Mouse (Mus musculus) CH12.LX (cell line): ENCODE data around the gene Tnnc1. TPM values are rescaled to one million over a fixed set of nuclear protein-coding genes. Genes with fewer than 3 reads are reported as not detected.

Experiments
- DNase-seq: peaks from one replicate; pipeline ENCODE4 v3.0.0-alpha.2; 2013; ENCODE audit errors: extremely low read depth
- H3K27ac ChIP-seq: 2 replicates; pipeline ENCODE4 v1.5.1; 2012; ENCODE audit warnings: low read depth, mild to moderate bottlenecking, control low read depth, moderate library complexity; ENCODE audit not compliant: insufficient read depth
- H3K27me3 ChIP-seq: replicated peaks from 2 replicates; pipeline ENCODE3; 2012; ENCODE audit warnings: inconsistent platforms
- H3K36me3 ChIP-seq, 2 experiments: replicated peaks in 1 of 2; 2 replicates each; pipeline versions ENCODE3 to v1.6.1; 2012; ENCODE audit warnings: inconsistent platforms in 1 of 2, low read length in 1 of 2, mild to moderate bottlenecking in 1 of 2, mixed read lengths in 1 of 2, moderate library complexity in 1 of 2; ENCODE audit not compliant: control insufficient read depth in 1 of 2, insufficient read depth in 1 of 2
- H3K4me1 ChIP-seq, 2 experiments: 2 replicates each; pipeline ENCODE4 v1.6.1; 2012; ENCODE audit warnings: inconsistent platforms in 1 of 2, moderate library complexity in 1 of 2; ENCODE audit not compliant: insufficient read depth in 2 of 2, control insufficient read depth in 1 of 2
- H3K4me2 ChIP-seq: 2 replicates; pipeline ENCODE4 v1.6.1; 2012; ENCODE audit warnings: low read depth, mild to moderate bottlenecking, control low read depth; ENCODE audit not compliant: poor library complexity, insufficient read depth, severe bottlenecking
- H3K4me3 ChIP-seq, 3 experiments: fragments of 150-350 bp in 1 of 3; sonication (generic) in 1 of 3; replicated peaks in 1 of 3; 2 replicates each; pipeline versions ENCODE3 to v1.5.1; 2011 to 2012; ENCODE audit warnings: low read depth in 2 of 3, low read length in 2 of 3, mild to moderate bottlenecking in 2 of 3, moderate library complexity in 2 of 3, control low read depth in 1 of 3, improper control_type of control experiment in 1 of 3, inconsistent platforms in 1 of 3, mixed read lengths in 1 of 3; ENCODE audit not compliant: poor library complexity in 1 of 3
- H3K79me2 ChIP-seq: replicated peaks from 2 replicates; pipeline ENCODE4 v1.6.1; 2012; ENCODE audit warnings: mild to moderate bottlenecking, moderate library complexity; ENCODE audit not compliant: control insufficient read depth, poor library complexity, insufficient read depth, severe bottlenecking; ENCODE audit errors: extremely low read depth
- H3K9ac ChIP-seq: 2 replicates; pipeline ENCODE4 v1.6.1; 2012; ENCODE audit warnings: low read depth, mild to moderate bottlenecking, control low read depth, moderate library complexity; ENCODE audit not compliant: insufficient read depth
- H3K9me3 ChIP-seq: replicated peaks from 2 replicates; pipeline ENCODE3; 2012; ENCODE audit warnings: low read length, inconsistent platforms, mixed read lengths
- CTCF ChIP-seq, 2 experiments: IDR thresholded peaks in 1 of 2; conservative IDR thresholded peaks in 1 of 2; 2 replicates each; pipeline ENCODE4 v1.5.1; 2011 to 2012; ENCODE audit warnings: low read depth in 2 of 2, low read length in 2 of 2, improper control_type of control experiment in 1 of 2, inconsistent platforms in 1 of 2, mild to moderate bottlenecking in 1 of 2, moderate library complexity in 1 of 2
- ELF1 ChIP-seq: IDR thresholded peaks from 2 replicates; pipeline ENCODE4 v1.6.1; 2014; ENCODE audit warnings: low read depth, mild to moderate bottlenecking, inconsistent platforms, low read length, improper control_type of control experiment
- GABPA ChIP-seq: IDR thresholded peaks from 2 replicates; pipeline ENCODE4 v1.6.1; 2012; ENCODE audit warnings: low read depth, low read length, improper control_type of control experiment, inconsistent platforms; ENCODE audit not compliant: insufficient replicate concordance
- JUND ChIP-seq: conservative IDR thresholded peaks from 2 replicates; pipeline ENCODE4 v1.6.1; 2011; ENCODE audit warnings: low read depth, low read length, improper control_type of control experiment
- MAZ ChIP-seq: IDR thresholded peaks from 2 replicates; pipeline ENCODE4 v1.6.1; 2012; ENCODE audit warnings: low read depth, mild to moderate bottlenecking, inconsistent platforms, low read length, improper control_type of control experiment, moderate library complexity
- MXI1 ChIP-seq: IDR thresholded peaks from 2 replicates; pipeline ENCODE4 v1.6.1; 2011; ENCODE audit warnings: mild to moderate bottlenecking, low read depth, low read length, improper control_type of control experiment
- MYC ChIP-seq: IDR thresholded peaks from 2 replicates; pipeline ENCODE4 v1.6.1; 2011; ENCODE audit warnings: low read depth, mild to moderate bottlenecking, improper control_type of control experiment, low read length
- NRF1 ChIP-seq: IDR thresholded peaks from 2 replicates; pipeline ENCODE4 v1.6.1; 2014; ENCODE audit warnings: low read depth, mild to moderate bottlenecking, inconsistent platforms, low read length, improper control_type of control experiment, moderate library complexity
- POLR2A ChIP-seq: IDR thresholded peaks from 2 replicates; pipeline ENCODE4 v1.6.1; 2011; ENCODE audit warnings: low read depth, mild to moderate bottlenecking, improper control_type of control experiment, low read length
- TCF12 ChIP-seq: IDR thresholded peaks from 2 replicates; pipeline ENCODE4 v1.6.1; 2014; ENCODE audit warnings: low read depth, mild to moderate bottlenecking, inconsistent platforms, low read length, improper control_type of control experiment
- UBTF ChIP-seq: IDR thresholded peaks from 2 replicates; pipeline ENCODE4 v1.6.1; 2012; ENCODE audit warnings: low read depth, mild to moderate bottlenecking, inconsistent platforms, low read length, improper control_type of control experiment, moderate library complexity
- ZNF384 ChIP-seq: IDR thresholded peaks from 2 replicates; pipeline ENCODE4 v1.6.1; 2012; ENCODE audit warnings: low read depth, low read length, improper control_type of control experiment, inconsistent platforms
- dilution Hi-C: fragments of 300-500 bp; cut with MboI; formaldehyde crosslinking; loops from 2 replicates; pipeline ENCODE4 v1.14.3; 2020; ENCODE audit warnings: low sequenced_read_pairs; ENCODE audit not compliant: extremely low pct_unique_long_range_greater_than_20kb, extremely low pct_ligation_motif_present
- in situ Hi-C: fragments of 300-500 bp; cut with MboI; formaldehyde crosslinking; loops from 3 replicates; pipeline ENCODE4 v1.14.3; 2019; ENCODE audit warnings: low sequenced_read_pairs, low pct_ligation_motif_present, low pct_unique_long_range_greater_than_20kb, mixed read lengths
- polyA plus RNA-seq: library from polyadenylated mRNA; unstranded; fragments of >175 nt; gene quantifications from 2 replicates; pipeline ENCODE4 v1.2.1, GENCODE M21; 2012; ENCODE audit warnings: low read depth; ENCODE audit not compliant: insufficient read length
- total RNA-seq, 2 experiments: library from RNA; depleted of rRNA; stranded (reverse); fragments of 300-350 nt in 1 of 2; fragments of >200 nt in 1 of 2; gene quantifications; 2 replicates each; pipeline ENCODE4 v1.2.3; 2012 to 2014

Gene Tnnc1
- total and polyA plus RNA-seq, 3 experiments = 0.25 to 0.66 (median 0.63) TPM

DNA sequence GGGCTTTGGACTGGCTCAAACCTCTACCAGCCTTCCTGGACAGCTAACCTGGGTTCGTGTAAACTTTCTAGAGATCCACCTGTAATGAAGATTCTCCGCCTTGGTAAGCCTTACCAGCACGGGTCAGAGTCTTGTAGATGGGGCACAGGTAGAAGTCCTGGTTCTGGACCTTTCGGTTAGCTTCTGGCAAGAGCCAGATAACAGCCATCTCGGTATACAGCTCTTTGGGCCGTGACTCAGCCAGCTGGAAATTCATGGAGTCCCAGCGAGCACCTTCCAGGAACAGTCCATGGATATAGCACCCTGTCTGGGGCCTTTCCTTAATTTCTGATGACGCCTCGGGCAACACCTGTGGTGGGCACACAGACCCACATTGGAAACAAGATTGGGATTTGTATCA is 52.8 kb downstream of the Tnnc1 start:
- dilution Hi-C loops = no loop called here
- Histone ChIP-seq H3K9ac (no peak overlapping the region), H3K4me1 (no peaks in the 10 kb centered on the region), H3K79me2 (no peaks in the 10 kb centered on the region), H3K36me3 (peaks cover 53 to 83% of the 10 kb centered on the region in 2 experiments), H3K4me2 (no peak overlapping the region), H3K4me3 (no peak overlapping the region), H3K9me3 (no peaks in the 10 kb centered on the region), H3K27ac (no peak overlapping the region), H3K27me3 (no peaks in the 10 kb centered on the region)
- in situ Hi-C loops = no loop called here
- TF ChIP-seq POLR2A (no peak), TCF12 (no peak), JUND (no peak), UBTF (no peak), GABPA (no peak), ELF1 (no peak), MXI1 (no peak), MYC (no peak), CTCF (conservative IDR thresholded peaks at IDR 0.05 in 1 of 2, IDR thresholded peaks at IDR 0.05 in 1 of 2; ENCODE audit: low read depth in 2 of 2, low read length in 2 of 2) (no peak), ZNF384 (no peak), MAZ (no peak), NRF1 (no peak)
- DNase-seq = no peak

Other genes with a start within 250 kb of the Tnnc1 start
- gene Glt8d1, start 206.9 kb upstream of the Tnnc1 start, total RNA-seq (2012; rRNA removed) = 12.6 and 13.8 TPM in 2 replicates
- 22.5 and 24.9 TPM in 2 replicates for gene Glt8d1, start 206.9 kb upstream of the Tnnc1 start, total RNA-seq (2014; rRNA removed)
- 11.1 and 11.7 TPM in 2 replicates for gene Glt8d1, start 206.9 kb upstream of the Tnnc1 start, polyA plus RNA-seq
- gene Spcs1, start 206.6 kb upstream of the Tnnc1 start, total RNA-seq (2012; rRNA removed) = 150 and 179 TPM in 2 replicates
- 344 and 351 TPM in 2 replicates for gene Spcs1, start 206.6 kb upstream of the Tnnc1 start, total RNA-seq (2014; rRNA removed)
- gene Spcs1, start 206.6 kb upstream of the Tnnc1 start, polyA plus RNA-seq = 176 and 181 TPM in 2 replicates
- gene Pbrm1, start 189.2 kb upstream of the Tnnc1 start, total RNA-seq (2012; rRNA removed) = 20.4 and 25.6 TPM in 2 replicates
- gene Pbrm1, start 189.2 kb upstream of the Tnnc1 start, total RNA-seq (2014; rRNA removed) = 22.6 and 24.6 TPM in 2 replicates
- 22.5 and 28.8 TPM in 2 replicates for gene Pbrm1, start 189.2 kb upstream of the Tnnc1 start, polyA plus RNA-seq
- gene Gnl3, start 189.2 kb upstream of the Tnnc1 start, total RNA-seq (2012; rRNA removed) = 136 and 207 TPM in 2 replicates
- 321 and 385 TPM in 2 replicates for gene Gnl3, start 189.2 kb upstream of the Tnnc1 start, total RNA-seq (2014; rRNA removed)
- 364 and 365 TPM in 2 replicates for gene Gnl3, start 189.2 kb upstream of the Tnnc1 start, polyA plus RNA-seq
- 38.0 and 45.8 TPM in 2 replicates for gene Smim4, start 79.4 kb upstream of the Tnnc1 start, total RNA-seq (2012; rRNA removed)
- gene Smim4, start 79.4 kb upstream of the Tnnc1 start, total RNA-seq (2014; rRNA removed) = 13.5 and 19.1 TPM in 2 replicates
- gene Smim4, start 79.4 kb upstream of the Tnnc1 start, polyA plus RNA-seq = 24.0 and 26.1 TPM in 2 replicates
- 41.6 and 52.5 TPM in 2 replicates for gene Nt5dc2, start 77.3 kb upstream of the Tnnc1 start, total RNA-seq (2012; rRNA removed)
- gene Nt5dc2, start 77.3 kb upstream of the Tnnc1 start, total RNA-seq (2014; rRNA removed) = 2.9 and 4.0 TPM in 2 replicates
- gene Nt5dc2, start 77.3 kb upstream of the Tnnc1 start, polyA plus RNA-seq = 3.3 and 5.7 TPM in 2 replicates
- 3.9 and 4.4 TPM in 2 replicates for gene Stab1, start 39.7 kb upstream of the Tnnc1 start, total RNA-seq (2012; rRNA removed)
- 4.6 and 5.8 TPM in 2 replicates for gene Stab1, start 39.7 kb upstream of the Tnnc1 start, total RNA-seq (2014; rRNA removed)
- 11.2 TPM in 2 replicates for gene Stab1, start 39.7 kb upstream of the Tnnc1 start, polyA plus RNA-seq
- 76.1 and 85.2 TPM in 2 replicates for gene Nisch, start 8.6 kb downstream of the Tnnc1 start, total RNA-seq (2012; rRNA removed)
- gene Nisch, start 8.6 kb downstream of the Tnnc1 start, total RNA-seq (2014; rRNA removed) = 43.1 and 46.3 TPM in 2 replicates
- 149 and 180 TPM in 2 replicates for gene Nisch, start 8.6 kb downstream of the Tnnc1 start, polyA plus RNA-seq
- 1.0 and 1.1 TPM in 2 replicates for gene Sema3g, start 9.5 kb downstream of the Tnnc1 start, total RNA-seq (2012; rRNA removed)
- 0.36 and 0.47 TPM in 2 replicates for gene Sema3g, start 9.5 kb downstream of the Tnnc1 start, total RNA-seq (2014; rRNA removed)
- 0.93 and 0.94 TPM in 2 replicates for gene Sema3g, start 9.5 kb downstream of the Tnnc1 start, polyA plus RNA-seq
- gene Phf7, start 43.0 kb downstream of the Tnnc1 start, total RNA-seq (2012; rRNA removed) = 11.1 and 13.9 TPM in 2 replicates
- 13.5 and 14.3 TPM in 2 replicates for gene Phf7, start 43.0 kb downstream of the Tnnc1 start, total RNA-seq (2014; rRNA removed)
- 10.0 and 12.5 TPM in 2 replicates for gene Phf7, start 43.0 kb downstream of the Tnnc1 start, polyA plus RNA-seq
- 56.6 and 58.0 TPM in 2 replicates for gene Bap1, start 43.1 kb downstream of the Tnnc1 start, total RNA-seq (2012; rRNA removed)
- gene Bap1, start 43.1 kb downstream of the Tnnc1 start, total RNA-seq (2014; rRNA removed) = 61.8 and 62.0 TPM in 2 replicates
- gene Bap1, start 43.1 kb downstream of the Tnnc1 start, polyA plus RNA-seq = 87.7 and 100 TPM in 2 replicates
- gene Dnah1, start 115.6 kb downstream of the Tnnc1 start, total RNA-seq (2012; rRNA removed) = 0.04 and 0.08 TPM in 2 replicates
- gene Dnah1, start 115.6 kb downstream of the Tnnc1 start, total RNA-seq (2014; rRNA removed) = 0.04 TPM in 2 replicates
- gene Dnah1, start 115.6 kb downstream of the Tnnc1 start, polyA plus RNA-seq = 0.06 and 0.08 TPM in 2 replicates
- gene Capn7, start 128.3 kb downstream of the Tnnc1 start, total RNA-seq (2012; rRNA removed) = 27.9 and 31.4 TPM in 2 replicates
- 45.0 and 53.7 TPM in 2 replicates for gene Capn7, start 128.3 kb downstream of the Tnnc1 start, total RNA-seq (2014; rRNA removed)
- gene Capn7, start 128.3 kb downstream of the Tnnc1 start, polyA plus RNA-seq = 33.3 and 34.8 TPM in 2 replicates
- 50.2 and 64.6 TPM in 2 replicates for gene Sh3bp5, start 227.8 kb downstream of the Tnnc1 start, total RNA-seq (2012; rRNA removed)
- gene Sh3bp5, start 227.8 kb downstream of the Tnnc1 start, total RNA-seq (2014; rRNA removed) = 53.0 and 57.4 TPM in 2 replicates
- 158 and 164 TPM in 2 replicates for gene Sh3bp5, start 227.8 kb downstream of the Tnnc1 start, polyA plus RNA-seq